Comparison of ENCODE assay signal across 16 mouse cellular contexts in genomic region chr7:49527925-49528324, GRCm38 (mm10).
A peak's percentile ranks its signal among the peaks of the same experiment; 100 is the strongest.
DNase-seq lines count a peak whose midpoint lies in the region; ATAC-seq and TF ChIP-seq lines count a peak whose summit lies in the region.
"Had no signal": no experiment of that assay in that cellular context is flagged by ENCODE, and none has a peak within 500 bp of the region (broad histone marks: within the 10 kb centered on the region; RNA-seq: fewer than 3 reads in every experiment).

No protein-coding gene starts in this region.

- no peak overlapping the region for H3K9ac ChIP-seq in lung, postnatal 0 days (replicated peaks; ENCODE audit: low read depth)
- H3K9ac ChIP-seq in intestine, embryonic 14.5 days (ENCODE audit: low read length) = no peak overlapping the region
- H3K9ac ChIP-seq in stomach, embryonic 16.5 days (ENCODE audit: low read length) = no peak overlapping the region
- H3K9ac ChIP-seq: midbrain, embryonic 13.5 days had no signal

- no peak for TF ChIP-seq EP300 in lung, postnatal 0 days (IDR thresholded peaks at IDR 0.05)

- ATAC-seq in lung, postnatal 0 days = peak; percentile 13; the same call in 1 of the 2 replicates
- ATAC-seq in intestine, embryonic 14.5 days (replicated peaks; ENCODE audit: low FRiP score, low TSS enrichment, low read depth) = peak; percentile 57
- peak; percentile 10; the same call in 1 of the 2 replicates for ATAC-seq in stomach, embryonic 16.5 days (ENCODE audit: insufficient read depth, low FRiP score)
- ATAC-seq: hindbrain, postnatal 0 days; midbrain, embryonic 13.5 days had no signal

- 25% methylated on average over 4 of the region's 4 CpGs for WGBS in kidney, adult 2 months
- 22% methylated on average over 4 of the region's 4 CpGs for WGBS in lung, postnatal 0 days
- WGBS in intestine, embryonic 14.5 days = 9% methylated on average over 4 of the region's 4 CpGs
- WGBS in stomach, embryonic 16.5 days = 5% methylated on average over 4 of the region's 4 CpGs

- no peak overlapping the region for H3K4me3 ChIP-seq in kidney, adult 2 months (ENCODE audit: insufficient read depth, low read depth, low read length)
- no peak overlapping the region for H3K4me3 ChIP-seq in lung, postnatal 0 days (ENCODE audit: low read depth, low read length)
- H3K4me3 ChIP-seq in intestine, embryonic 14.5 days (ENCODE audit: low read depth, low read length) = no peak overlapping the region
- no peak overlapping the region; the same call in 1 of the 2 replicates for H3K4me3 ChIP-seq in stomach, embryonic 16.5 days (replicated peaks; ENCODE audit: low read length)
- H3K4me3 ChIP-seq: erythroblast, embryonic 14.5 days; midbrain, embryonic 13.5 days had no signal

- peaks cover 17% of the 10 kb centered on the region; the same call in 1 of the 2 replicates for H3K4me1 ChIP-seq in kidney, adult 2 months (ENCODE audit: control insufficient read depth, insufficient read depth, low read length)
- H3K4me1 ChIP-seq in lung, postnatal 0 days (ENCODE audit: insufficient read depth, low read depth, low read length) = peaks cover 10% of the 10 kb centered on the region
- H3K4me1 ChIP-seq in intestine, embryonic 14.5 days (replicated peaks; ENCODE audit: control insufficient read depth, insufficient read depth, low read length) = peaks cover 15% of the 10 kb centered on the region
- peaks cover 31% of the 10 kb centered on the region for H3K4me1 ChIP-seq in stomach, embryonic 16.5 days (ENCODE audit: control insufficient read depth, insufficient read depth, low read length)

- no peak for TF ChIP-seq POLR2A in kidney, adult 2 months (IDR thresholded peaks at IDR 0.05; ENCODE audit: low read depth, low read length)

- H3K36me3 ChIP-seq in kidney, adult 2 months (ENCODE audit: control insufficient read depth, insufficient read depth, low read length) = no peaks in the 10 kb centered on the region
- H3K36me3 ChIP-seq in lung, postnatal 0 days (ENCODE audit: insufficient read depth, low read length) = no peaks in the 10 kb centered on the region
- no peaks in the 10 kb centered on the region for H3K36me3 ChIP-seq in intestine, embryonic 14.5 days (ENCODE audit: control insufficient read depth, insufficient read depth, low read length)
- H3K36me3 ChIP-seq in stomach, embryonic 16.5 days (ENCODE audit: control insufficient read depth, insufficient read depth, low read length) = no peaks in the 10 kb centered on the region
- H3K36me3 ChIP-seq: midbrain, embryonic 13.5 days had no signal

- TF ChIP-seq CTCF in kidney, adult 2 months (conservative IDR thresholded peaks at IDR 0.05; ENCODE audit: insufficient read depth, insufficient read length, low read depth, low read length) = no peak
- TF ChIP-seq CTCF in lung, postnatal 0 days (IDR thresholded peaks at IDR 0.05) = no peak

- no peak overlapping the region for H3K4me2 ChIP-seq in lung, postnatal 0 days (replicated peaks; ENCODE audit: low read depth, low read length)
- no peak overlapping the region for H3K4me2 ChIP-seq in intestine, embryonic 14.5 days (ENCODE audit: low read length)
- H3K4me2 ChIP-seq in stomach, embryonic 16.5 days (ENCODE audit: low read depth, low read length) = peak overlapping the region; percentile 8; the same call in 1 of the 2 replicates
- H3K4me2 ChIP-seq: midbrain, embryonic 13.5 days had no signal

- no peaks in the 10 kb centered on the region for H3K9me3 ChIP-seq in lung, postnatal 0 days (ENCODE audit: low read length)
- no peaks in the 10 kb centered on the region for H3K9me3 ChIP-seq in intestine, embryonic 14.5 days (ENCODE audit: control insufficient read depth, low read length)
- no peaks in the 10 kb centered on the region for H3K9me3 ChIP-seq in stomach, embryonic 16.5 days (replicated peaks; ENCODE audit: control insufficient read depth, low read length)
- H3K9me3 ChIP-seq: midbrain, embryonic 13.5 days had no signal

- H3K27me3 ChIP-seq in kidney, adult 2 months (replicated peaks; ENCODE audit: control insufficient read depth, insufficient read depth, low read length) = no peaks in the 10 kb centered on the region
- no peaks in the 10 kb centered on the region for H3K27me3 ChIP-seq in lung, postnatal 0 days (replicated peaks; ENCODE audit: insufficient read depth, low read length)
- no peaks in the 10 kb centered on the region for H3K27me3 ChIP-seq in intestine, embryonic 14.5 days (replicated peaks; ENCODE audit: control insufficient read depth, insufficient read depth, low read length)
- no peaks in the 10 kb centered on the region for H3K27me3 ChIP-seq in stomach, embryonic 16.5 days (ENCODE audit: control insufficient read depth, insufficient read depth, low read length)

- H3K27ac ChIP-seq in kidney, adult 2 months (ENCODE audit: insufficient read depth, low read depth, low read length) = peak overlapping the region; percentile 53
- 0 out of 2 replicates have a peak overlapping the region, but pooled peaks have one; percentile 47 for H3K27ac ChIP-seq in lung, postnatal 0 days (ENCODE audit: low read length)
- 0 out of 2 replicates have a peak overlapping the region, but pooled peaks have one; percentile 64 for H3K27ac ChIP-seq in intestine, embryonic 14.5 days (ENCODE audit: low read depth)
- H3K27ac ChIP-seq in stomach, embryonic 16.5 days (ENCODE audit: low read length) = peak overlapping the region; percentile 82
- H3K27ac ChIP-seq: hindbrain, postnatal 0 days; midbrain, embryonic 13.5 days had no signal

- no peak for DNase-seq in kidney, adult 2 months
- no peak for DNase-seq in kidney, adult 9 months
- peak; percentile 58 for DNase-seq in lung, postnatal 0 days (ENCODE audit: low spot score)
- DNase-seq in lung, postnatal 10 days = no peak
- DNase-seq in intestine, embryonic 14.5 days (ENCODE audit: low spot score) = no peak
- no peak for DNase-seq in adrenal gland, adult 2 months
- no peak for DNase-seq in layer of hippocampus, postnatal 10 days (ENCODE audit: low spot score in 2 of 2)
- DNase-seq: adrenal gland, postnatal 36 days; cerebellum, postnatal 36 days; gastrocnemius, postnatal 36 days; layer of hippocampus, adult 9-11 months; lung, postnatal 36 days had no signal
